Mouse (Mus musculus) MEL (cell line): ENCODE measurements around the gene Ublcp1. TPM values are rescaled to one million over a fixed set of nuclear protein-coding genes. Genes with fewer than 3 reads are reported as not detected.

Experiments
- DNase-seq: peaks from one replicate; pipeline ENCODE4 v3.0.0; 2011; ENCODE audit warnings: low read depth, low spot score
- H3K27ac ChIP-seq: 2 replicates; pipeline ENCODE4 v1.5.1; 2012; ENCODE audit warnings: low read depth, mild to moderate bottlenecking, control low read depth, low read length, moderate library complexity; ENCODE audit not compliant: control insufficient read depth
- H3K27me3 ChIP-seq, 2 experiments: fragments of 150-350 bp in 1 of 2; sonication (generic) in 1 of 2; 2 replicates each; pipeline ENCODE4 v1.6.1; 2012; ENCODE audit warnings: low read length in 2 of 2, mild to moderate bottlenecking in 2 of 2, improper control_type of control experiment in 1 of 2, moderate library complexity in 1 of 2; ENCODE audit not compliant: insufficient read depth in 2 of 2, control insufficient read depth in 1 of 2
- H3K36me3 ChIP-seq, 2 experiments: 2 replicates each; pipeline ENCODE4 v1.6.1; 2012 to 2014; ENCODE audit warnings: low read length in 2 of 2, improper control_type of control experiment in 1 of 2, inconsistent platforms in 1 of 2, mild to moderate bottlenecking in 1 of 2; ENCODE audit not compliant: insufficient read depth in 2 of 2, control insufficient read depth in 1 of 2
- H3K4me1 ChIP-seq, 2 experiments: fragments of 150-350 bp in 1 of 2; sonication (generic) in 1 of 2; 2 replicates each; pipeline ENCODE4 v1.6.1; 2012; ENCODE audit warnings: low read length in 2 of 2, improper control_type of control experiment in 1 of 2, mild to moderate bottlenecking in 1 of 2; ENCODE audit not compliant: insufficient read depth in 2 of 2, control insufficient read depth in 1 of 2
- H3K4me3 ChIP-seq, 2 experiments: fragments of 150-350 bp in 1 of 2; sonication (generic) in 1 of 2; 2 replicates each; pipeline ENCODE4 v1.5.1; 2012; ENCODE audit warnings: low read depth in 2 of 2, low read length in 2 of 2, mild to moderate bottlenecking in 2 of 2, moderate library complexity in 2 of 2, control low read depth in 1 of 2, improper control_type of control experiment in 1 of 2; ENCODE audit not compliant: control insufficient read depth in 1 of 2, insufficient read depth in 1 of 2
- H3K79me2 ChIP-seq: 2 replicates; pipeline ENCODE4 v1.6.1; 2012; ENCODE audit warnings: mild to moderate bottlenecking, low read length, moderate library complexity; ENCODE audit not compliant: control insufficient read depth, poor library complexity, insufficient read depth
- H3K9ac ChIP-seq: 2 replicates; pipeline ENCODE4 v1.6.1; 2012; ENCODE audit warnings: low read depth, mild to moderate bottlenecking, control low read depth, low read length, moderate library complexity; ENCODE audit not compliant: control insufficient read depth, poor library complexity, severe bottlenecking
- H3K9me3 ChIP-seq: fragments of 150-350 bp; sonication (generic); replicated peaks from 2 replicates; pipeline ENCODE4 v1.6.1; 2012; ENCODE audit warnings: mild to moderate bottlenecking, low read length, improper control_type of control experiment, moderate library complexity; ENCODE audit not compliant: insufficient read depth
- BHLHE40 ChIP-seq: IDR thresholded peaks from 2 replicates; pipeline ENCODE4 v1.6.1; 2012; ENCODE audit warnings: low read depth, mild to moderate bottlenecking, inconsistent platforms, low read length, improper control_type of control experiment, borderline replicate concordance
- ELF1 ChIP-seq: IDR thresholded peaks from 2 replicates; pipeline ENCODE4 v1.6.1; 2014; ENCODE audit warnings: low read depth, mild to moderate bottlenecking, inconsistent platforms, low read length, improper control_type of control experiment, moderate library complexity
- EP300 ChIP-seq, 2 experiments: IDR thresholded peaks; 2 replicates each; pipeline ENCODE4 v1.6.1; 2011; ENCODE audit warnings: improper control_type of control experiment in 2 of 2, low read length in 2 of 2, low read depth in 1 of 2, mild to moderate bottlenecking in 1 of 2
- ETS1 ChIP-seq: IDR thresholded peaks from 2 replicates; pipeline ENCODE4 v1.6.1; 2012; ENCODE audit warnings: low read depth, mild to moderate bottlenecking, inconsistent platforms, low read length, improper control_type of control experiment, moderate library complexity
- GABPA ChIP-seq: IDR thresholded peaks from 2 replicates; pipeline ENCODE4 v1.6.1; 2012; ENCODE audit warnings: low read depth, mild to moderate bottlenecking, inconsistent platforms, low read length, improper control_type of control experiment, moderate library complexity
- GATA1 ChIP-seq: IDR thresholded peaks from 2 replicates; pipeline ENCODE4 v1.6.1; 2011; ENCODE audit warnings: low read depth, low read length, improper control_type of control experiment
- HCFC1 ChIP-seq: IDR thresholded peaks from 2 replicates; pipeline ENCODE4 v1.6.1; 2012; ENCODE audit warnings: low read depth, mild to moderate bottlenecking, inconsistent platforms, low read length, improper control_type of control experiment, moderate library complexity
- KAT2A ChIP-seq: conservative IDR thresholded peaks from 2 replicates; pipeline ENCODE4 v1.6.1; 2012; ENCODE audit warnings: low read depth, low read length, improper control_type of control experiment, inconsistent platforms
- MAFK ChIP-seq: IDR thresholded peaks from 2 replicates; pipeline ENCODE4 v1.6.1; 2011; ENCODE audit warnings: low read depth, mild to moderate bottlenecking, low read length, improper control_type of control experiment, borderline replicate concordance
- MAX ChIP-seq: IDR thresholded peaks from 2 replicates; pipeline ENCODE4 v1.6.1; 2011; ENCODE audit warnings: low read length, improper control_type of control experiment
- MAZ ChIP-seq: IDR thresholded peaks from 2 replicates; pipeline ENCODE4 v1.6.1; 2012; ENCODE audit warnings: low read depth, mild to moderate bottlenecking, inconsistent platforms, low read length, improper control_type of control experiment
- MEF2A ChIP-seq: IDR thresholded peaks from 2 replicates; pipeline ENCODE4 v1.6.1; 2014; ENCODE audit warnings: low read depth, mild to moderate bottlenecking, inconsistent platforms, low read length, improper control_type of control experiment; ENCODE audit not compliant: poor library complexity, insufficient replicate concordance, severe bottlenecking; ENCODE audit errors: extremely low read depth
- MXI1 ChIP-seq: IDR thresholded peaks from 2 replicates; pipeline ENCODE4 v1.6.1; 2011; ENCODE audit warnings: mild to moderate bottlenecking, low read depth, low read length, improper control_type of control experiment
- MYB ChIP-seq: IDR thresholded peaks from 2 replicates; pipeline ENCODE4 v1.6.1; 2011; ENCODE audit warnings: mild to moderate bottlenecking, low read depth, low read length, improper control_type of control experiment
- NELFE ChIP-seq: IDR thresholded peaks from 2 replicates; pipeline ENCODE4 v1.6.1; 2011; ENCODE audit warnings: low read depth, low read length, improper control_type of control experiment
- NRF1 ChIP-seq: IDR thresholded peaks from 2 replicates; pipeline ENCODE4 v1.6.1; 2014; ENCODE audit warnings: low read depth, mild to moderate bottlenecking, inconsistent platforms, low read length, improper control_type of control experiment, moderate library complexity; ENCODE audit not compliant: poor library complexity, insufficient read depth, severe bottlenecking
- POLR2A ChIP-seq, 2 experiments: IDR thresholded peaks; 2 replicates each; pipeline ENCODE4 v1.6.1; 2011 to 2012; ENCODE audit warnings: low read length in 2 of 2, mild to moderate bottlenecking in 2 of 2, control low read depth in 1 of 2, improper control_type of control experiment in 1 of 2, low read depth in 1 of 2, moderate library complexity in 1 of 2; ENCODE audit not compliant: control insufficient read depth in 1 of 2, insufficient read depth in 1 of 2, poor library complexity in 1 of 2
- RCOR1 ChIP-seq: IDR thresholded peaks from 2 replicates; pipeline ENCODE4 v1.6.1; 2012; ENCODE audit warnings: low read depth, mild to moderate bottlenecking, inconsistent platforms, low read length, improper control_type of control experiment
- SIN3A ChIP-seq: IDR thresholded peaks from 2 replicates; pipeline ENCODE4 v1.6.1; 2012; ENCODE audit warnings: low read length, improper control_type of control experiment, inconsistent platforms
- TAL1 ChIP-seq: IDR thresholded peaks from 2 replicates; pipeline ENCODE4 v1.6.1; 2012; ENCODE audit warnings: mild to moderate bottlenecking, inconsistent platforms, low read length, moderate library complexity, mixed read lengths
- TBP ChIP-seq: IDR thresholded peaks from 2 replicates; pipeline ENCODE4 v1.8.0; 2011; ENCODE audit warnings: low read depth, low read length, improper control_type of control experiment
- TCF12 ChIP-seq: IDR thresholded peaks from 2 replicates; pipeline ENCODE4 v1.6.1; 2014; ENCODE audit warnings: low read depth, mild to moderate bottlenecking, inconsistent platforms, low read length, improper control_type of control experiment, moderate library complexity
- USF1 ChIP-seq: IDR thresholded peaks from 2 replicates; pipeline ENCODE4 v1.6.1; 2014; ENCODE audit warnings: low read depth, mild to moderate bottlenecking, inconsistent platforms, low read length, improper control_type of control experiment, moderate library complexity
- USF2 ChIP-seq, 2 experiments: IDR thresholded peaks; 2 replicates each; pipeline ENCODE4 v1.6.1; 2011 to 2012; ENCODE audit warnings: improper control_type of control experiment in 2 of 2, low read length in 2 of 2, borderline replicate concordance in 1 of 2, inconsistent platforms in 1 of 2, low read depth in 1 of 2, mild to moderate bottlenecking in 1 of 2; ENCODE audit not compliant: insufficient read depth in 1 of 2
- ZC3H11A ChIP-seq: IDR thresholded peaks from 2 replicates; pipeline ENCODE4 v1.6.1; 2012; ENCODE audit warnings: low read depth, mild to moderate bottlenecking, inconsistent platforms, low read length, improper control_type of control experiment
- ZKSCAN1 ChIP-seq: IDR thresholded peaks from 2 replicates; pipeline ENCODE4 v1.6.1; 2012; ENCODE audit warnings: low read depth, mild to moderate bottlenecking, inconsistent platforms, low read length, improper control_type of control experiment, moderate library complexity
- ZMIZ1 ChIP-seq: IDR thresholded peaks from 2 replicates; pipeline ENCODE4 v1.6.1; 2012; ENCODE audit warnings: low read depth, mild to moderate bottlenecking, inconsistent platforms, low read length, improper control_type of control experiment, moderate library complexity
- ZNF384 ChIP-seq: IDR thresholded peaks from 2 replicates; pipeline ENCODE4 v1.6.1; 2012; ENCODE audit warnings: low read depth, mild to moderate bottlenecking, inconsistent platforms, low read length, improper control_type of control experiment
- polyA plus RNA-seq, 2 experiments: library from polyadenylated mRNA; stranded (reverse) in 1 of 2; unstranded in 1 of 2; fragments of >175 nt in 1 of 2; fragments of >200 nt in 1 of 2; gene quantifications; 2 replicates each; pipeline versions ENCODE4 v1.2.1 to v1.2.4; 2012; ENCODE audit warnings: low replicate concordance in 2 of 2, low read depth in 1 of 2; ENCODE audit not compliant: insufficient read length in 2 of 2, insufficient read depth in 1 of 2, missing spikeins in 1 of 2
- total RNA-seq: library from RNA; depleted of rRNA; stranded (reverse); fragments of 300-350 nt; gene quantifications from 2 replicates; pipeline ENCODE4 v1.2.3, GENCODE M21; 2012

Gene Ublcp1
- total and polyA plus RNA-seq, 3 experiments, result 21.1 to 22.2 TPM; not detected in 1

DNA sequence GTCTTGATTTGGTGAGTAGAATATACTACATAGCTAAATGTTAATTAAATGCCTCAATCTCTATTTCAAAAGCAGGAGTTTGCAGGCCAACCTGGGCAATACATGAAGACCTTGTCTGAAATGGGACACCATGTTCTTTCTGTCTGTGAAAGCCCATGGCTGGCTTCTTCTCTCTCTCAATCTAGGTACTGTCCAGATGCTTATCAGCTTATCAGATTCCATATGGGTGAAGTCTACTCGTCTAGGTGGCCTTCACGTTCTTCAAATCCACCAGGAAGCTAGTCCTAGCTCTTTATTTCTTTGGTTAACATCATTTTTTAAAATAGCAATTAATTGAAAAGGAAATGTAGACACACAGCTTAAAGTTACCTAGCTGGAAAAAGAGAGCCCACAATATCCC, 39.6 kb upstream of the Ublcp1 start:
- H3K9ac ChIP-seq, result peak overlapping the region; percentile 38
- H3K27ac ChIP-seq, result peak overlapping the region; percentile 97
- peaks cover 42% of the 10 kb centered on the region in 2 experiments for H3K4me1 ChIP-seq
- TF ChIP-seq MAX (no peak), ZKSCAN1 (no peak), ZC3H11A (no peak), ZMIZ1 (no peak), GATA1 (peak; percentile 71), ZNF384 (no peak), HCFC1 (no peak), GABPA (no peak), POLR2A (IDR thresholded peaks at IDR 0.05; ENCODE audit: control insufficient read depth in 1 of 2, insufficient read depth in 1 of 2, low read depth in 1 of 2, low read length in 2 of 2, poor library complexity in 1 of 2) (no peak), ELF1 (no peak), MAFK (no peak), EP300 (IDR thresholded peaks at IDR 0.05; ENCODE audit: low read depth in 1 of 2, low read length in 2 of 2) (0 out of 4 replicates have a peak, but pooled peaks of 1 of the 2 experiments have one; percentile 34), MAZ (no peak), MYB (no peak), KAT2A (no peak)
- DNase-seq, result peak; percentile 32
- peaks cover 0 to 54% of the 10 kb centered on the region in 2 experiments; a peak in 2 of 4 replicates for H3K36me3 ChIP-seq
- H3K79me2 ChIP-seq, result no peaks in the 10 kb centered on the region
- H3K4me3 ChIP-seq, result no peak overlapping the region
- no peaks in the 10 kb centered on the region for H3K9me3 ChIP-seq
- no peaks in the 10 kb centered on the region for H3K27me3 ChIP-seq

DNA sequence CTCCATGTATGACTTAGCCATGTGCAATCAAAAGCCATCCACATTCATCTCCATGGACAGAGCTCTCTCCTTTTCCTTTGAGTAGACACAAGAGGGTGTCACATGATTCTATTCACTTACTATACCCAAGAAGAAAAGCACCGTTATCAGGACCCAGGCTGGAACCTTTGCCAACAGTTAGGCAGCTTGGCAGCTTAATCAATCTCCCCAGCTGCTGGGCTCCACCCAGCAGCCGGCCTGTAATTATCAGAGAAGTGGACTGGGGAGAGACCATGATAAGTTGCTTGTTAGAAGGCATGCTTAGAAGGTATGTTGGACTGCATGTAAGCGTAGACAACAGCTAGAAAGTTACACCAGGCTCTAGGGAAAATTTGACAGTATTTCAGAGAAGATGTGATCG, 38.6 kb upstream of the Ublcp1 start:
- H3K27me3 ChIP-seq, result no peaks in the 10 kb centered on the region
- no peaks in the 10 kb centered on the region for H3K9me3 ChIP-seq
- H3K27ac ChIP-seq, result peak overlapping the region; percentile 97
- TF ChIP-seq ZMIZ1 (no peak), ZC3H11A (no peak), TAL1 (peak; percentile 96), KAT2A (no peak), MAFK (no peak; the same call in 1 of the 2 replicates), ETS1 (peak; percentile 99), SIN3A (peak; percentile 95), USF1 (peak; percentile 91), MXI1 (peak; percentile 78), RCOR1 (peak; percentile 88), TCF12 (peak; percentile 99), USF2 (IDR thresholded peaks at IDR 0.05; ENCODE audit: borderline replicate concordance in 1 of 2, insufficient read depth in 1 of 2, low read depth in 1 of 2, low read length in 2 of 2) (peak in 1 of 2 experiments; percentile 46; a peak in 2 of 4 replicates), GATA1 (peak; percentile 99), MAZ (0 out of 2 replicates have a peak, but pooled peaks have one; percentile 45), EP300 (IDR thresholded peaks at IDR 0.05; ENCODE audit: low read depth in 1 of 2, low read length in 2 of 2) (peak; percentile 99 to 100), TBP (peak; percentile 86), MEF2A (0 out of 2 replicates have a peak, but pooled peaks have one; percentile 16), MYB (peak; percentile 92), NELFE (peak; percentile 34; the same call in 1 of the 2 replicates), MAX (peak; percentile 63), NRF1 (no peak), BHLHE40 (peak; percentile 84), POLR2A (IDR thresholded peaks at IDR 0.05; ENCODE audit: control insufficient read depth in 1 of 2, insufficient read depth in 1 of 2, low read depth in 1 of 2, low read length in 2 of 2, poor library complexity in 1 of 2) (peak in 1 of 2 experiments; percentile 56; a peak in 1 of 4 replicates)
- TF ChIP-seq, all 39 proteins: peak for 18
- DNase-seq, result peak; percentile 96
- H3K4me3 ChIP-seq, result peak overlapping the region; percentile 1 to 12; a peak in 2 of 4 replicates
- peaks cover 42 to 44% of the 10 kb centered on the region in 2 experiments for H3K4me1 ChIP-seq
- no peaks in the 10 kb centered on the region for H3K79me2 ChIP-seq
- peak overlapping the region; percentile 50 for H3K9ac ChIP-seq
- peaks cover 0 to 54% of the 10 kb centered on the region in 2 experiments; a peak in 2 of 4 replicates for H3K36me3 ChIP-seq
